Mouse (Mus musculus) CD4-positive naive resting alpha-beta T cell, adult 76 days (primary cell): ENCODE results near the gene Tuba1b. TPM values are rescaled to one million over a fixed set of nuclear protein-coding genes. Genes with fewer than 3 reads are reported as not detected.

Experiments used
- total RNA-seq: library from RNA; stranded (reverse); gene quantifications from one replicate; pipeline ENCODE4 v1.2.4, GENCODE M21; 2023

Tuba1b gene
- 217 TPM for total RNA-seq

DNA sequence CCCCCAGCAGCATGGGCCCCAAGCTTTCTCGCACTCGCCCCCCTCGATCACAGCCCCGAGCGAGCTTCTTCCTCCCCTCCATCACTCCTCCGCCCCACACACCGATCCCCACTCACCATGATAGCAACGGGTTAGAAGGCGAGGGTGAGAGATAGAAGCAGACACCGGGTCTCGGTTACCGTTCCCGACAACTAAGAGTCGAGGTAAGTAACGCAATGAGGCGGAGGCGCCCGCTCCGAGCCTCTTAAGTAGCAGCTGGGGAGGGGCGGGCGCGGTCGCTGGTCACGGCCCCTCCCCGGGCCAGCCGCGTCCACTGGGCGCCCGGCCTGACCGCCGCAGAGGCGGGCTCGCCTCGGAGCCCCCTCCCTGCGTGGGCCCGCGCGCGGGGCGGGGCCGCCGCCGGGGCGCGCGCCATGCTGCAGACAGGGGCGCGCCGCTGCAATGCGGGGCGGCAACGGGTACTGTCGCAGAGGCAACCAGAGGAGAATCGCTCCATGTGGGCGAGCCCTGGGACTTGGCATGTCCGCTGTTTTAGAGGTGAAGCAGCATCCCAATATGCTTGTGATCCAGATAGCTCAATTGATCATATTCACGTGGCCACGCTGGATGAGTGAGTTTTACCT, at the start of gene Tuba1b:
Gene Tuba1b, minus strand, starts transcription at position 349 of the 623 bp plus-strand sequence.

GRCm38 (mm10) chr15:98953401-98954356, 19.3 kb upstream of the Tuba1b start, which contains the start of the genes Gm49450 and Tuba1a:
Gene Gm49450 (minus strand): TSS chr15:98953551.
Gene Tuba1a (minus strand): TSS chr15:98953703.

GRCm38 (mm10) chr15:98917538-98918498, 16.5 kb downstream of the Tuba1b start, which contains the start of gene Lmbr1l:
Gene Lmbr1l (minus strand): TSS chr15:98918231.

DNA sequence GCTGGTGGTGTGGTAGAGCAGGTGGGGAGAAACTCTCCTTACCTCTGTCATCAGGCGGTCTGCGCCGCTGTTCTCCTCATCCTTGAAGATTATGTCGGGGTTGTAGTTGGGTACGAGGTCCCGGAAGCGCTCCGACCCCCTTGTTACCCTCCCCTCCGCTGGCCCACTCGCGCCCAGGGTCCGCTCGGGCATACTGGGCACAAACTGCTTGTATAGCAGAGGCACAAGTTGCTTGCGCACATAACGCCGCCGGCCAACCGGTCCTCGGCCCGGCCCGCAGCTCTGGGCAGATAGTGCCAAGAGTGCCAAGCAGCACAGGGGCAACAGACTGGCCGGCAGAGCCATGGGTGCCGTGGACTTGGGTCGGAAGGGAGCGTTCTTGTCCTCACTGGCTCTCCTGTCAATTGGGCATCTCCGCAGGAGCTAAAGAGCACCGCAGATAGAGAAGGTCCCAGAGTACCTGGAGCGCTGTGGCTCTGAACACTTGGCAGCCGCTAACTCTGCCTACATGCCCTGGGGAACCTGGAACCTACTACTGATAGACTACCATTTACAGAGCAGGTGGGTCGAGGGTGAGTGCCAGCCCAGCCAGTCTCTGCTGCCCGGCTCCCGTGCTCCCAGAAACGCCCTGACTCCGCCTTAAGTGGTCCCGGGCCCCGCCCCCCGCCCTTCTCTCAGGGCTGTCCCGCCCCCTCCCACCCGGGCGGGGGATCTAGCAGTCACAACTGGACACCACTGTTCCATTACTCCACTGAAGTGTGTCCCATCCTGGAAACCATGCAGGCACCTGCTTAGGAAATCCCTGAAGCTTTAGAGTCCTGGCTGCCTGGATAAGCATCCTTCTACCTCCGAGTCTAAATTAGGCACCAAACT, 36.2 kb downstream of the Tuba1b start, which contains the start of gene Dhh:
Gene Dhh, minus strand, starts transcription at position 613 of the 873 bp plus-strand sequence.

DNA sequence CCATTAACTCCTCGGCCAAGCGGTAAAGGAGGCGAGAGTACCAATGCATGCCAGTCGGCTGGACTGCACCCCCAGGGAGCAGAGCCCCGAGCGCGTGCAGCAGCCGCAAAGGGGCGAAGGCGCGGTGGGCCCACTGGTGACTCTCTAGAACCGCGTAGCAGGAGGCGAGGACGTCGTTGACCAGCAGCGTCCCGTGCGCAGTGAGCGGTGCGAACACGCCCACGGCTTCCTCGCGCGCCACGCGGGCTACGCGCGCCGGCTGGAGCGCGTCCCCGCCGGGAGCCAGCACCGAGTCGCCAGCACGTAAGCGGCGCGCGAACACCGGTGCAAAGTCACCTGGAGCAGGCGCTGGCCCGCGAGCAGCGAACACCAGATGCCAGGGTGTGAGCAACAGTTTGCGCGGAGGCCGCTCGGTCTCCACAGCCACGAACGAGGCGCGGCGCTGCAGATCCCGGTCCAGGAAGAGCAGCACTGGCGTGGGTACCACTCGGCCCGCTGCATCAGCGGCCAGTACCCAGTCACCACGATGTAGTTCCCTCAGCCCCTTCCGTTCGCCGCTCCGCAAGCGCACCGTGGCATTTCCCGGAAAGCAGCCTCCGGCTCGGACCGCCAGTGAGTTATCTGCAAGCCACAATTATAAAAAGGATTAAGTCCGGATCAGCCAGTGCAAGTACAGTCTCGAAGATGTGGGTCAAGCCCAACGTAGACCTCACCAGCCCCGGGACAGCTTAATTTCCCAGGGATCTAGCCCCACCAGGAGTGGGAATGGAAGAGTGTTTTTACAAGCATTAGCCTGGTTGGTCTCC, 40.2 kb downstream of the Tuba1b start, which contains the start of gene Rhebl1:
Gene Rhebl1, minus strand, starts transcription at position 601 of the 806 bp plus-strand sequence.

Other genes with a start within 250 kb of the Tuba1b start
- gene Ccdc65, start 226.4 kb downstream of the Tuba1b start, total RNA-seq, result not detected
- gene Fkbp11, start 206.4 kb downstream of the Tuba1b start, total RNA-seq, result 4.2 TPM
- 85.5 TPM for gene Arf3, start 171.4 kb downstream of the Tuba1b start, total RNA-seq
- gene Wnt10b, start 156.4 kb downstream of the Tuba1b start, total RNA-seq, result 0.56 TPM
- not detected for gene Wnt1, start 144.7 kb downstream of the Tuba1b start, total RNA-seq
- 0.23 TPM for gene Ddn, start 125.1 kb downstream of the Tuba1b start, total RNA-seq
- 122 TPM for gene Prkag1, start 103.0 kb downstream of the Tuba1b start, total RNA-seq
- 276 TPM for gene Kmt2d, start 63.4 kb downstream of the Tuba1b start, total RNA-seq
- 24.9 TPM for gene Rhebl1, start 40.0 kb downstream of the Tuba1b start, total RNA-seq
- not detected for gene Dhh, start 36.0 kb downstream of the Tuba1b start, total RNA-seq
- 388 TPM for gene Lmbr1l, start 16.3 kb downstream of the Tuba1b start, total RNA-seq
- gene Gm49450, start 19.0 kb upstream of the Tuba1b start, total RNA-seq, result not detected
- 261 TPM for gene Tuba1a, start 19.1 kb upstream of the Tuba1b start, total RNA-seq
- 64.0 TPM for gene Tuba1c, start 95.3 kb upstream of the Tuba1b start, total RNA-seq
- gene Prph, start 120.6 kb upstream of the Tuba1b start, total RNA-seq, result not detected
- 2.3 TPM for gene Troap, start 140.0 kb upstream of the Tuba1b start, total RNA-seq
- gene C1ql4, start 153.3 kb upstream of the Tuba1b start, total RNA-seq, result not detected
- not detected for gene Dnajc22, start 158.6 kb upstream of the Tuba1b start, total RNA-seq
- not detected for gene Spats2, start 191.4 kb upstream of the Tuba1b start, total RNA-seq